Comparison of ENCODE assay signal across 8 mouse cellular contexts in genomic region chr7:35392935-35393334, GRCm38 (mm10). TPM values are rescaled to one million over a fixed set of nuclear protein-coding genes. Genes with fewer than 3 reads are reported as not detected.
DNase-seq lines count a peak whose midpoint lies in the region.

No protein-coding gene starts in this region.

- intact Hi-C loops in left cerebral cortex, postnatal 4 days (cut with DNase I) = no loop called here

- peak; percentile 45 for DNase-seq in adrenal gland, postnatal 10 days
- no peak for DNase-seq in adrenal gland, adult 8-10 months
- DNase-seq in left cerebral cortex, adult 18-20 months (ENCODE audit: low spot score in 2 of 2) = peak; percentile 17 to 47
- DNase-seq in left cerebral cortex, postnatal 4 days = no peak
- peak; percentile 34 for DNase-seq in c-Kit-positive CD71-positive TER-119-positive erythroid progenitor cells, embryonic 14.5 days (ENCODE audit: low spot score)
- peak; percentile 58 for DNase-seq in lung, postnatal 14 days
- DNase-seq in adipocyte (ENCODE audit: low spot score) = no peak
- no peak for DNase-seq in adrenal gland, adult 2 months

RNA-seq across cellular contexts. Expression of gene Faap24, which starts 3.7 kb away (rescaled TPM):
- total RNA-seq in adrenal gland, postnatal 10 days (2021) = 1 to 10 TPM; 5.1 to 6.9 TPM
- total RNA-seq in adrenal gland, adult 8-10 months (2022) = 1 to 10 TPM; 6.7 to 9.5 (median 7.8) TPM
- total RNA-seq in left cerebral cortex, adult 18-20 months (2021) = 1 to 10 TPM; 4.8 to 5.0 TPM
- total RNA-seq in left cerebral cortex, postnatal 4 days (2021) = 10 to 100 TPM in 1 of 2 experiments, 1 to 10 TPM in 1; 9.7 to 11.0 TPM
- total RNA-seq in adrenal gland, adult 2 months (2021) = 1 to 10 TPM; 8.4 to 8.7 TPM
- polyA plus RNA-seq in adrenal gland, adult 2 months (2012; rRNA removed) = 3.4 and 4.3 TPM in 2 replicates

RNA-seq across cellular contexts. Expression of gene Cep89, which starts 3.9 kb away (rescaled TPM):
- total RNA-seq in adrenal gland, postnatal 10 days (2021) = 10 to 100 TPM; 18.2 to 26.4 TPM
- 10 to 100 TPM; 18.7 to 30.1 (median 22.7) TPM for total RNA-seq in adrenal gland, adult 8-10 months (2022)
- 10 to 100 TPM; 18.2 to 18.9 TPM for total RNA-seq in left cerebral cortex, adult 18-20 months (2021)
- 10 to 100 TPM; 25.4 to 29.5 TPM for total RNA-seq in left cerebral cortex, postnatal 4 days (2021)
- total RNA-seq in adrenal gland, adult 2 months (2021) = 10 to 100 TPM; 11.6 to 19.8 TPM
- 15.4 and 16.1 TPM in 2 replicates for polyA plus RNA-seq in adrenal gland, adult 2 months (2012; rRNA removed)

RNA-seq across cellular contexts. Expression of gene Slc7a9, which starts 55.7 kb away (rescaled TPM):
- total RNA-seq in adrenal gland, postnatal 10 days (2021) = not detected
- not detected for total RNA-seq in adrenal gland, adult 8-10 months (2022)
- not detected for total RNA-seq in left cerebral cortex, adult 18-20 months (2021)
- not detected for total RNA-seq in left cerebral cortex, postnatal 4 days (2021)
- total RNA-seq in adrenal gland, adult 2 months (2021) = not detected
- 0.06 TPM in 1 of 2 replicates, not detected in the other for polyA plus RNA-seq in adrenal gland, adult 2 months (2012; rRNA removed)

RNA-seq across cellular contexts. Expression of gene Rhpn2, which starts 59.0 kb away (rescaled TPM):
- 1 to 10 TPM; 4.2 to 4.5 TPM for total RNA-seq in adrenal gland, postnatal 10 days (2021)
- 1 to 10 TPM; 1.9 to 3.3 (median 2.9) TPM for total RNA-seq in adrenal gland, adult 8-10 months (2022)
- 1 to 10 TPM; 5.3 to 6.2 TPM for total RNA-seq in left cerebral cortex, adult 18-20 months (2021)
- total RNA-seq in left cerebral cortex, postnatal 4 days (2021) = 1 to 10 TPM; 1.6 to 2.0 TPM
- total RNA-seq in adrenal gland, adult 2 months (2021) = 1 to 10 TPM; 1.6 to 4.6 TPM
- polyA plus RNA-seq in adrenal gland, adult 2 months (2012; rRNA removed) = 0.51 and 1.3 TPM in 2 replicates

Comparison
In these comparisons a context has a peak if more than half of its experiments do, and no peak if none do; other contexts are left out.
1. DNase-seq: peak in adrenal gland, postnatal 10 days (single experiment), left cerebral cortex, adult 18-20 months (2 of 2), c-Kit-positive CD71-positive TER-119-positive erythroid progenitor cells, embryonic 14.5 days (single experiment) and lung, postnatal 14 days (single experiment); none in adrenal gland, adult 8-10 months (single experiment), left cerebral cortex, postnatal 4 days (single experiment), adipocyte (single experiment) and adrenal gland, adult 2 months (single experiment).